Mouse (Mus musculus): ENCODE results near the gene A2m. TPM values are rescaled to one million over a fixed set of nuclear protein-coding genes. Genes with fewer than 3 reads are reported as not detected.

Gene A2m
- 3.7 and 4.2 TPM in 2 replicates for polyA plus RNA-seq (2015; fragmentation: Nextera tagmentation; extraction: Ambion mirVana)

GRCm38 (mm10) chr6:121635076-121635475, at the start of gene A2m:
Gene A2m (plus strand): TSS chr6:121635376.
- WGBS, result 88% methylated on average over 8 of the region's 8 CpGs
- Histone ChIP-seq H3K9me3 (no peaks in the 10 kb centered on the region), H3K27ac (replicated peaks) (no peak within 1 kb of the TSS), H3K4me3 (peak within 1 kb of the TSS; percentile 31), H3K9ac (replicated peaks) (no peak within 1 kb of the TSS; the same call in 1 of the 2 replicates), H3K4me1 (peaks cover 8% of the 10 kb centered on the region), H3K27me3 (no peaks in the 10 kb centered on the region), H3K36me3 (no peaks in the 10 kb centered on the region), H3K4me2 (replicated peaks) (peak within 1 kb of the TSS; percentile 48)
- no peak for ATAC-seq (replicated peaks)

- Histone ChIP-seq H3K27me3 (no peaks in the 10 kb centered on the region), H3K9ac (replicated peaks) (no peak overlapping the region), H3K36me3 (no peaks in the 10 kb centered on the region), H3K27ac (replicated peaks) (no peak overlapping the region), H3K9me3 (no peaks in the 10 kb centered on the region), H3K4me3 (no peak overlapping the region), H3K4me2 (replicated peaks) (no peak overlapping the region), H3K4me1 (no peaks in the 10 kb centered on the region)
- 35% methylated on average over 1 of the region's 1 CpGs for WGBS
- ATAC-seq (replicated peaks), result no peak
Observed at GRCm38 (mm10) chr6:121590131-121590530, 45.0 kb upstream of the A2m start.

- Histone ChIP-seq H3K4me2 (replicated peaks) (no peak overlapping the region), H3K36me3 (no peaks in the 10 kb centered on the region), H3K9ac (replicated peaks) (no peak overlapping the region), H3K4me3 (no peak overlapping the region), H3K27ac (replicated peaks) (no peak overlapping the region), H3K9me3 (no peaks in the 10 kb centered on the region), H3K27me3 (no peaks in the 10 kb centered on the region), H3K4me1 (no peaks in the 10 kb centered on the region)
- no peak for ATAC-seq (replicated peaks)
- 87% methylated on average over 1 of the region's 1 CpGs for WGBS
Observed at GRCm38 (mm10) chr6:121600927-121601326, 34.2 kb upstream of the A2m start.

GRCm38 (mm10) chr6:121607861-121608260, 27.3 kb upstream of the A2m start:
- Histone ChIP-seq H3K4me3 (no peak overlapping the region), H3K4me2 (replicated peaks) (no peak overlapping the region), H3K9ac (replicated peaks) (no peak overlapping the region), H3K27ac (replicated peaks) (no peak overlapping the region), H3K27me3 (no peaks in the 10 kb centered on the region), H3K4me1 (no peaks in the 10 kb centered on the region), H3K9me3 (no peaks in the 10 kb centered on the region), H3K36me3 (no peaks in the 10 kb centered on the region)
- no peak for ATAC-seq (replicated peaks)

GRCm38 (mm10) chr6:121611796-121612195, 23.4 kb upstream of the A2m start:
- 56% methylated on average over 3 of the region's 3 CpGs for WGBS
- H3K4me3 ChIP-seq, result no peak overlapping the region

GRCm38 (mm10) chr6:121617476-121617875, 17.7 kb upstream of the A2m start:
- 38% methylated on average over 3 of the region's 3 CpGs for WGBS
- no peaks in the 10 kb centered on the region for H3K9me3 ChIP-seq
- no peak for ATAC-seq (replicated peaks)
- H3K27me3 ChIP-seq, result no peaks in the 10 kb centered on the region
- H3K4me1 ChIP-seq, result no peaks in the 10 kb centered on the region
- H3K4me2 ChIP-seq (replicated peaks), result no peak overlapping the region
- no peaks in the 10 kb centered on the region for H3K36me3 ChIP-seq
- no peak overlapping the region for H3K4me3 ChIP-seq
- no peak overlapping the region for H3K27ac ChIP-seq (replicated peaks)
- no peak overlapping the region for H3K9ac ChIP-seq (replicated peaks)

More at GRCm38 (mm10) chr6:121611796-121612195, 23.4 kb upstream of the A2m start:
- Histone ChIP-seq H3K4me1 (no peaks in the 10 kb centered on the region), H3K27me3 (no peaks in the 10 kb centered on the region), H3K9me3 (no peaks in the 10 kb centered on the region), H3K36me3 (no peaks in the 10 kb centered on the region), H3K4me2 (replicated peaks) (no peak overlapping the region), H3K27ac (replicated peaks) (no peak overlapping the region), H3K9ac (replicated peaks) (no peak overlapping the region)
- no peak for ATAC-seq (replicated peaks)

- no peak for ATAC-seq (replicated peaks)
Observed at GRCm38 (mm10) chr6:121622525-121622924, 12.7 kb upstream of the A2m start.

GRCm38 (mm10) chr6:121634520-121634919, 656 bp upstream of the A2m start:
- no peaks in the 10 kb centered on the region for H3K27me3 ChIP-seq
- no peak overlapping the region for H3K27ac ChIP-seq (replicated peaks)
- no peak for ATAC-seq (replicated peaks)
- no peaks in the 10 kb centered on the region for H3K9me3 ChIP-seq
- WGBS, result 80% methylated on average over 13 of the region's 13 CpGs
- H3K4me3 ChIP-seq, result no peak overlapping the region
- H3K9ac ChIP-seq (replicated peaks), result no peak overlapping the region
- no peak overlapping the region for H3K4me2 ChIP-seq (replicated peaks)
- H3K4me1 ChIP-seq, result peaks cover 8% of the 10 kb centered on the region
- H3K36me3 ChIP-seq, result no peaks in the 10 kb centered on the region

More at GRCm38 (mm10) chr6:121622525-121622924, 12.7 kb upstream of the A2m start:
- Histone ChIP-seq H3K9ac (replicated peaks) (no peak overlapping the region), H3K27ac (replicated peaks) (no peak overlapping the region), H3K36me3 (no peaks in the 10 kb centered on the region), H3K27me3 (no peaks in the 10 kb centered on the region), H3K4me3 (no peak overlapping the region), H3K4me2 (replicated peaks) (no peak overlapping the region), H3K9me3 (no peaks in the 10 kb centered on the region), H3K4me1 (no peaks in the 10 kb centered on the region)
- WGBS, result 86% methylated on average over 2 of the region's 2 CpGs

- Histone ChIP-seq H3K27me3 (no peaks in the 10 kb centered on the region), H3K27ac (replicated peaks) (no peak overlapping the region), H3K9me3 (no peaks in the 10 kb centered on the region), H3K4me1 (peaks cover 8% of the 10 kb centered on the region), H3K4me3 (peak overlapping the region; percentile 31), H3K36me3 (no peaks in the 10 kb centered on the region), H3K9ac (replicated peaks) (no peak overlapping the region; the same call in 1 of the 2 replicates), H3K4me2 (replicated peaks) (peak overlapping the region; percentile 48)
- WGBS, result 0% methylated on average over 12 of the region's 12 CpGs
- ATAC-seq (replicated peaks), result peak; percentile 84
Observed at GRCm38 (mm10) chr6:121635878-121636371, 749 bp downstream of the A2m start.

- Histone ChIP-seq H3K36me3 (no peaks in the 10 kb centered on the region), H3K9me3 (no peaks in the 10 kb centered on the region), H3K4me1 (no peaks in the 10 kb centered on the region), H3K4me2 (replicated peaks) (no peak overlapping the region), H3K9ac (replicated peaks) (no peak overlapping the region), H3K27ac (replicated peaks) (no peak overlapping the region), H3K4me3 (no peak overlapping the region), H3K27me3 (no peaks in the 10 kb centered on the region)
- no peak for ATAC-seq (replicated peaks)
- WGBS, result 80% methylated on average over 11 of the region's 11 CpGs
Observed at GRCm38 (mm10) chr6:121648499-121648898, 13.3 kb downstream of the A2m start.

Other genes with a start within 250 kb of the A2m start
- gene Iqsec3, start 161.7 kb upstream of the A2m start, polyA plus RNA-seq (2015; fragmentation: Nextera tagmentation; extraction: Ambion mirVana), result 4.8 and 5.1 TPM in 2 replicates
- not detected in 2 replicates for gene Gm7298, start 97.6 kb downstream of the A2m start, polyA plus RNA-seq (2015; fragmentation: Nextera tagmentation; extraction: Ambion mirVana)
- not detected in 2 replicates for gene Mug1, start 203.2 kb downstream of the A2m start, polyA plus RNA-seq (2015; fragmentation: Nextera tagmentation; extraction: Ambion mirVana)

Data from forebrain, embryonic 15.5 days (tissue).